Mouse (Mus musculus): Measurements from ENCODE around the gene Pik3r2. TPM values are rescaled to one million over a fixed set of nuclear protein-coding genes. Genes with fewer than 3 reads are reported as not detected.
A peak's percentile ranks its signal among the peaks of the same experiment; 100 is the strongest.

Gene Pik3r2
- polyA plus RNA-seq, 1 experiment from 2014 or later: 69.2 TPM

- Histone ChIP-seq H3K27me3 (ENCODE audit: poor library complexity, severe bottlenecking) (peaks cover 33% of the 10 kb centered on the region), H3K9me3 (no peaks in the 10 kb centered on the region), H3K4me1 (peaks cover 61% of the 10 kb centered on the region), H3K36me3 (replicated peaks) (peaks cover 69% of the 10 kb centered on the region), H3K27ac (no peak overlapping the region), H3K4me3 (peak overlapping the region; percentile 11; the same call in 1 of the 2 replicates)
- WGBS: 86% methylated on average over 16 of the region's 16 CpGs
- no peak for DNase-seq (ENCODE audit: extremely low spot score, low spot score)
Measured at GRCm38 (mm10) chr8:70768956-70769355, 7.6 kb downstream of the Pik3r2 start.

- Histone ChIP-seq H3K27me3 (ENCODE audit: poor library complexity, severe bottlenecking) (peaks cover 33% of the 10 kb centered on the region), H3K27ac (no peak overlapping the region), H3K36me3 (replicated peaks) (peaks cover 63% of the 10 kb centered on the region), H3K4me3 (no peak overlapping the region), H3K9me3 (no peaks in the 10 kb centered on the region), H3K4me1 (peaks cover 58% of the 10 kb centered on the region)
- 95% methylated on average over 32 of the region's 32 CpGs for WGBS
- no peak for DNase-seq (ENCODE audit: extremely low spot score, low spot score)
Measured at GRCm38 (mm10) chr8:70768231-70768776, 8.2 kb downstream of the Pik3r2 start.

GRCm38 (mm10) chr8:70767503-70767902 is 9.0 kb downstream of the Pik3r2 start:
- no peak overlapping the region for H3K4me3 ChIP-seq
- H3K9me3 ChIP-seq: no peaks in the 10 kb centered on the region
- H3K36me3 ChIP-seq (replicated peaks): peaks cover 55% of the 10 kb centered on the region
- DNase-seq (ENCODE audit: extremely low spot score, low spot score): no peak
- 82% methylated on average over 6 of the region's 6 CpGs for WGBS
- peaks cover 54% of the 10 kb centered on the region for H3K4me1 ChIP-seq
- H3K27me3 ChIP-seq (ENCODE audit: poor library complexity, severe bottlenecking): peaks cover 33% of the 10 kb centered on the region
- H3K27ac ChIP-seq: no peak overlapping the region

GRCm38 (mm10) chr8:70766571-70767440 is 9.7 kb downstream of the Pik3r2 start:
- Histone ChIP-seq H3K36me3 (replicated peaks) (peaks cover 48% of the 10 kb centered on the region), H3K9me3 (no peaks in the 10 kb centered on the region), H3K27me3 (ENCODE audit: poor library complexity, severe bottlenecking) (peaks cover 33% of the 10 kb centered on the region), H3K4me3 (peak overlapping the region; percentile 52), H3K27ac (peak overlapping the region; percentile 65), H3K4me1 (peaks cover 55% of the 10 kb centered on the region)
- WGBS: 6% methylated on average over 21 of the region's 21 CpGs
- DNase-seq (ENCODE audit: extremely low spot score, low spot score): peak; percentile 65

GRCm38 (mm10) chr8:70765838-70766570 is 10.5 kb downstream of the Pik3r2 start:
- DNase-seq (ENCODE audit: extremely low spot score, low spot score): peak; percentile 44
- Histone ChIP-seq H3K4me3 (peak overlapping the region; percentile 52), H3K9me3 (no peaks in the 10 kb centered on the region), H3K27me3 (ENCODE audit: poor library complexity, severe bottlenecking) (peaks cover 33% of the 10 kb centered on the region), H3K27ac (peak overlapping the region; percentile 65), H3K36me3 (replicated peaks) (peaks cover 40% of the 10 kb centered on the region), H3K4me1 (peaks cover 61% of the 10 kb centered on the region)
- WGBS: 2% methylated on average over 34 of the region's 34 CpGs

- peaks cover 33% of the 10 kb centered on the region for H3K36me3 ChIP-seq (replicated peaks)
- no peak for DNase-seq (ENCODE audit: extremely low spot score, low spot score)
- H3K4me1 ChIP-seq: peaks cover 67% of the 10 kb centered on the region
- H3K9me3 ChIP-seq: no peaks in the 10 kb centered on the region
- H3K4me3 ChIP-seq: peak overlapping the region; percentile 52
- peaks cover 27% of the 10 kb centered on the region for H3K27me3 ChIP-seq (ENCODE audit: poor library complexity, severe bottlenecking)
- WGBS: 83% methylated on average over 9 of the region's 9 CpGs
- 0 out of 2 replicates have a peak overlapping the region, but pooled peaks have one; percentile 22 for H3K27ac ChIP-seq
Measured at GRCm38 (mm10) chr8:70765329-70765728, 11.2 kb downstream of the Pik3r2 start.

- Histone ChIP-seq H3K4me3 (no peak overlapping the region; the same call in 1 of the 2 replicates), H3K27me3 (ENCODE audit: poor library complexity, severe bottlenecking) (peaks cover 20% of the 10 kb centered on the region), H3K27ac (no peak overlapping the region), H3K36me3 (replicated peaks) (peaks cover 27% of the 10 kb centered on the region), H3K4me1 (peaks cover 70% of the 10 kb centered on the region), H3K9me3 (no peaks in the 10 kb centered on the region)
- no peak for DNase-seq (ENCODE audit: extremely low spot score, low spot score)
- 94% methylated on average over 13 of the region's 13 CpGs for WGBS
Measured at GRCm38 (mm10) chr8:70764676-70765075, 11.8 kb downstream of the Pik3r2 start.

DNA sequence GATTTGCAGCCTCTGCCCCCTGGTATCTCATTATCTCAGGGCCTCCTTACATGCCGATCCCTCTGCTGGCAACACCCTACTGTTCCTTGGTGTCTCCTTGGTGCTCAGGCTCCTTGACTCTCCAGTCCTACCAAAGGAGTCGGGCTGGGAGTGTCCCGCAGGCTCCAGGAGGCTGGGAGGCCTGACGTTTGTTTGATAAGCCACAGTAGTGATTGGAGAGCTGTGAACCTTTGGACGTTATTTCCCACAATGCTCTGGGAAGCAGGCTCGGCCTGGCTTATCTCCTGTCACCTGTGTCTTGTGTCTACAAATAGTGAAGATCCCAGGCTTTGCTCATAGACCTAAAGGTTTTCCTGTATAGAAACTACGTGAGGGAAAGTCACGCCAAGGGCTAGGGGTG is 12.5 kb downstream of the Pik3r2 start:
- H3K27me3 ChIP-seq (ENCODE audit: poor library complexity, severe bottlenecking): peaks cover 22% of the 10 kb centered on the region
- no peak overlapping the region for H3K27ac ChIP-seq
- H3K4me1 ChIP-seq: peaks cover 70% of the 10 kb centered on the region
- peaks cover 20% of the 10 kb centered on the region for H3K36me3 ChIP-seq (replicated peaks)
- DNase-seq (ENCODE audit: extremely low spot score, low spot score): no peak
- no peaks in the 10 kb centered on the region for H3K9me3 ChIP-seq
- WGBS: 86% methylated on average over 8 of the region's 8 CpGs
- H3K4me3 ChIP-seq: no peak overlapping the region

GRCm38 (mm10) chr8:70763354-70763753 is 13.2 kb downstream of the Pik3r2 start:
- no peaks in the 10 kb centered on the region for H3K9me3 ChIP-seq
- 5% methylated on average over 3 of the region's 3 CpGs for WGBS
- peak; percentile 66 for DNase-seq (ENCODE audit: extremely low spot score, low spot score)
- H3K4me3 ChIP-seq: no peak overlapping the region
- H3K4me1 ChIP-seq: peaks cover 69% of the 10 kb centered on the region
- H3K27ac ChIP-seq: no peak overlapping the region
- peaks cover 16% of the 10 kb centered on the region for H3K36me3 ChIP-seq (replicated peaks)
- H3K27me3 ChIP-seq (ENCODE audit: poor library complexity, severe bottlenecking): peaks cover 19% of the 10 kb centered on the region

DNA sequence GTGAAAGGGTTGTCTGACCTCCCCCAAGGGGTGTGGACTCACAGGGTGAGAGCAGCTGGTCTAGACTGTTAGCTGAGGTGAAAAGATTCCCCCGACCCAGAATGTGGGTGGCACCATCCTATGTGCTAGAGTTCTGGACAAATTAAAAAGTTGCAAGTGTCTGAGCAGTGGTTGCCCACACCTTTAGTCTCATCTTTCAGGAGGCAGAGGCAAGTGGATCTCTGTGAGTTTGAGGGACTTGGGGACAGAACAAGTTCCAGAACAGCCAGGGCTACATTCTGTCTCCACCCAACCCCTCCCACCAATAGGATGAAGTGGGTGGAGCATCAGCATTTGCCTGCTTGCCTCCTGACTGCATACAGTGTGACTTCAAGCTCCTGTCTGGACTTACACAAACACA is 14.4 kb downstream of the Pik3r2 start:
- DNase-seq (ENCODE audit: extremely low spot score, low spot score): no peak
- Histone ChIP-seq H3K9me3 (no peaks in the 10 kb centered on the region), H3K27me3 (ENCODE audit: poor library complexity, severe bottlenecking) (peaks cover 13% of the 10 kb centered on the region; the same call in 1 of the 2 replicates), H3K27ac (no peak overlapping the region), H3K4me3 (no peak overlapping the region), H3K36me3 (replicated peaks) (peaks cover 20% of the 10 kb centered on the region), H3K4me1 (peaks cover 66% of the 10 kb centered on the region)
- 80% methylated on average over 1 of the region's 1 CpGs for WGBS

GRCm38 (mm10) chr8:70760775-70761406 is 15.6 kb downstream of the Pik3r2 start, which contains the start of gene Mpv17l2:
Gene Mpv17l2, minus strand, starts transcription at chr8:70760946.
- Histone ChIP-seq H3K4me1 (peaks cover 58% of the 10 kb centered on the region), H3K27ac (peak within 1 kb of the TSS; percentile 85)
- WGBS: under 1% methylated on average over 55 of the region's 55 CpGs

DNA sequence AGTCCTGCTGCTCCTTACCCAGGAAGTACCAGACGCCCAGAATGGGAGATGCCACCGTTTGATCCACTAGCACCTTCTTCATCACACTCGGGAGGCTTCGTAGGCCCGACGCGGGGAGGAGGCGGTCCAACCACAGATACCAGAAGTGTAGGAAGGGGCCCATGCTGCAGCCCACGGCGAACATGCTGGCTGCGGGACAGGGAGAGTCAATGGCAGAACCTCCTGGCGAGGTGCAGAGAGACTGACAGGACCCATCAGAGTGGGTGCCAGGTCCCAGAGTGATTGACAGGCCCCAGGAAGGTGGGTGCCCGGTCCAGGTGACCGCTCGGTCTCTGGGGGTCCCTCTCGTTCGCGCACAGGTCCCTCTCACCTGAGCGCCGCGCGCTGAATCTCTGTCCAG is 16.2 kb downstream of the Pik3r2 start:
- Histone ChIP-seq H3K36me3 (replicated peaks) (peaks cover 32% of the 10 kb centered on the region), H3K4me3 (peak overlapping the region; percentile 81), H3K9me3 (no peaks in the 10 kb centered on the region), H3K27ac (peak overlapping the region; percentile 85), H3K4me1 (peaks cover 58% of the 10 kb centered on the region), H3K27me3 (ENCODE audit: poor library complexity, severe bottlenecking) (peaks cover 23% of the 10 kb centered on the region)
- WGBS: under 1% methylated on average over 22 of the region's 22 CpGs
- no peak for DNase-seq (ENCODE audit: extremely low spot score, low spot score)

More at GRCm38 (mm10) chr8:70760775-70761406, 15.6 kb downstream of the Pik3r2 start, which contains the start of gene Mpv17l2:
- Histone ChIP-seq H3K4me3 (peak within 1 kb of the TSS; percentile 81), H3K9me3 (no peaks in the 10 kb centered on the region), H3K36me3 (replicated peaks) (peaks cover 32% of the 10 kb centered on the region), H3K27me3 (ENCODE audit: poor library complexity, severe bottlenecking) (peaks cover 19% of the 10 kb centered on the region)
- peak; percentile 98 for DNase-seq (ENCODE audit: extremely low spot score, low spot score)
